Mouse (Mus musculus) central nervous system, embryonic 11.5 days (tissue): Measurements from ENCODE around the gene Gm8374. TPM values are rescaled to one million over a fixed set of nuclear protein-coding genes. Genes with fewer than 3 reads are reported as not detected.

ENCODE experiments used
- polyA plus RNA-seq: library from polyadenylated mRNA; depleted of rRNA; stranded (reverse); fragments of >200 nt; gene quantifications from 2 replicates; pipeline ENCODE4 v1.2.3, GENCODE M21; 2012; rRNA removed

The Gm8374 gene
- polyA plus RNA-seq = not detected in 2 replicates

DNA sequence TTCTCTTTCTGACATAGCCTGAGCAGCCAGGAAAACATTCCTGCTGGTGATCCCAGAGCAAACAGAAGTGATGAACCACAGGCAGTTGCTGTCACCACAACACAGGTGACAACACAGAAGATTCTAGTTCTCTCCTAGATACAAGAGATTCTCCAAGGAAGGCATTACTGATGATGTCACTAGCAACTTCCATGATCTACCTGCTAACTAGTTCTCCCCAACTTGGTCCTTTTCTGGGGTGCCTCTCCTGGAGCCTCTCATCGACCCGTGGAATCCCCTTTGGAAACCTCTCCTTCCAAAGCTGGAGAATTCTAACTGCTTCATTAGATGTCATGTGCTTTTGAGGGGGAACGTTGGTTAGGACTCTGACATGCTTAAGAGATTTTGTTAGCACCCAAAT lies at the start of gene Gm8374:
Gene Gm8374, minus strand, starts transcription at position 101 of the 400 bp plus-strand sequence.

DNA sequence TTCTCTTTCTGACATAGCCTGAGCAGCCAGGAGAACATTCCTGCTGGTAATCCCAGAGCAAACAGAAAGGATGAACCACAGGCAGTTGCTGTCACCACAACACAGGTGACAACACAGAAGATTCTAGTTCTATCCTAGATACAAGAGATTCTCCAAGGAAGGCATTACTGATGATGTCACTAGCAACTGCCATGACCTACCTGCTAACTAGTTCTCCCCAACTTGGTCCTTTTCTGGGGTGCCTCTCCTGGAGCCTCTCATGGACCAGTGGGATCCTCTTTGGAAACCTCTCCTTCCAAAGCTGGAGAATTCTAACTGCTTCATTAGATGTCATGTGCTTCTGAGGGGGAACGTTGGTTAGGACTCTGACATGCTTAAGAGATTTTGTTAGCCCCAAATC lies 32.6 kb downstream of the Gm8374 start, which contains the start of gene Gm5797:
Gene Gm5797, minus strand, starts transcription at position 101 of the 400 bp plus-strand sequence.

DNA sequence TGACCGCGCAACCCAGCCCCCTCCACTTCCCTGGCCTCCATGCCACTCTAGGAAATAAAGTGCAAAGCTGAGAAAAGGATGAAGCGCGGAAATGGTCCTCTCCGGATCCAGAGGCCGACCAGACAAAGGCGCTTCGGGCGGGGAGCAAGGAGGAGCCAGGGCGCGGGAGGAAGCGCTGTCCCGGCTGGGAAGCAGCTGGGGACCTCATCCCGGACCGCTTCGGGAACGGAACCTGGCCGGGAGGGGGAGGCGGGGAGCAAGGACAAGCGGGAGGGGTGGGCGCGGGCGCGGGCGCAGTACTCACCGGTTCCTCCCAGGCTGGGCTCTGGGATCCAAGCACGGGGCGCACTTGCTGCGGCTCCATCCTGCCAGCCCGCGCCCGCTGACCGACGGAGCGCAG lies 50.3 kb downstream of the Gm8374 start, which contains the start of gene Gm3739:
Gene Gm3739, minus strand, starts transcription at position 389 of the 400 bp plus-strand sequence.

Other genes with a start within 250 kb of the Gm8374 start
- 0.05 TPM in 1 of 2 replicates, not detected in the other for gene Gm6676, start 239.7 kb downstream of the Gm8374 start, polyA plus RNA-seq
- 1.5 and 5.7 TPM in 2 replicates for gene Gm3512, start 190.6 kb downstream of the Gm8374 start, polyA plus RNA-seq
- 0.05 TPM in 1 of 2 replicates, not detected in the other for gene Gm16434, start 170.6 kb downstream of the Gm8374 start, polyA plus RNA-seq
- not detected in 2 replicates for gene Gm3727, start 100.4 kb downstream of the Gm8374 start, polyA plus RNA-seq
- 1.6 and 4.3 TPM in 2 replicates for gene Gm3739, start 50.1 kb downstream of the Gm8374 start, polyA plus RNA-seq
- not detected in 2 replicates for gene Gm5797, start 32.7 kb downstream of the Gm8374 start, polyA plus RNA-seq
- 0.04 TPM in 1 of 2 replicates, not detected in the other for gene Gm3755, start 85.8 kb upstream of the Gm8374 start, polyA plus RNA-seq
- gene Gm3752, start 118.6 kb upstream of the Gm8374 start, polyA plus RNA-seq = 3.3 and 6.8 TPM in 2 replicates
- gene Gm3558, start 203.4 kb upstream of the Gm8374 start, polyA plus RNA-seq = 1.2 and 1.5 TPM in 2 replicates
- gene Gm10338, start 230.5 kb upstream of the Gm8374 start, polyA plus RNA-seq = not detected in 2 replicates